Mouse (Mus musculus) heart, embryonic 10.5 days (tissue): ENCODE data around the gene Armc12. TPM values are rescaled to one million over a fixed set of nuclear protein-coding genes. Genes with fewer than 3 reads are reported as not detected.

Experiments
- DNase-seq: peaks from one replicate; pipeline ENCODE4 v3.0.0-alpha.2; 2017; ENCODE audit warnings: low spot score
- H3K27ac ChIP-seq: fragments of 300-500 bp; sonication (generic); 2 replicates; pipeline ENCODE4 v1.5.1; 2016; ENCODE audit warnings: mild to moderate bottlenecking
- H3K27me3 ChIP-seq: fragments of 300-500 bp; sonication (generic); 2 replicates; pipeline ENCODE4 v1.6.1; 2016; ENCODE audit warnings: mild to moderate bottlenecking; ENCODE audit not compliant: poor library complexity, insufficient read depth, severe bottlenecking
- H3K36me3 ChIP-seq: fragments of 300-500 bp; sonication (generic); 2 replicates; pipeline ENCODE4 v1.6.1; 2016; ENCODE audit warnings: mild to moderate bottlenecking, moderate library complexity
- H3K4me1 ChIP-seq: fragments of 300-500 bp; sonication (generic); 2 replicates; pipeline ENCODE4 v1.6.1; 2016; ENCODE audit warnings: mild to moderate bottlenecking
- H3K4me3 ChIP-seq: fragments of 300-500 bp; sonication (generic); 2 replicates; pipeline ENCODE4 v1.5.1; 2016; ENCODE audit warnings: mild to moderate bottlenecking, moderate library complexity
- H3K9me3 ChIP-seq: fragments of 300-500 bp; sonication (generic); 2 replicates; pipeline ENCODE4 v1.6.1; 2016; ENCODE audit warnings: mild to moderate bottlenecking, moderate library complexity
- WGBS: fragments of 180-500 bp; shearing (Covaris S2); methylation state at CpG from one replicate; pipeline ENCODE4 v1.1.7; 2016; 5-methylcytosine and 5-hydroxymethylcytosine counted together
- microRNA-seq: library from miRNA; unstranded; fragments of <30 nt; microRNA quantifications from one replicate; pipeline ENCODE4, GENCODE M21; 2017
- polyA plus RNA-seq: library from polyadenylated mRNA; unstranded; fragments of >200 nt; fragmentation: Nextera tagmentation; extraction: Ambion mirVana; gene quantifications from 2 replicates; pipeline ENCODE4 v1.2.1, GENCODE M21; 2016

Gene Armc12
- polyA plus RNA-seq, 1 experiment from 2014 or later, result 0.10 TPM

DNA sequence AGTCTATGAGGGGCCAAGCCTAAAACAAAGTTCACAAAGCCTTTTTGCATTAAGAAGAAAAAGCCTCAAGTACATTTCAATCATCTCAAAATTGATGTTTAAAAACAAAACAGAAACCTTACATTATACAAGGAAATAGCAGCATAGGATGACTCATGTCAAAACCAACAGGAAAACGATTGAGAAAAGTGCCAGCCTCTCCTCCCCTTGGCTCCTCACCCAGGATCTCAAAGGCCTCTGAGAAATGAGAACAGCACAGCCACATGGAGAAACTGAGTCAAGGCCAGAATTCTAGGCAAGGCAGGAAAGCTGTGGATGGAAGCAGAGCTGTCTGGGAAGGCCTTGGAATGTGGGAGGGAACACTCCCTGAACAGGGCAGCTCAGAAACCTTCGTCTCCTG, 58.0 kb downstream of the Armc12 start:
- WGBS, result 76% methylated on average over 2 of the region's 2 CpGs
- Histone ChIP-seq H3K27me3 (no peaks in the 10 kb centered on the region), H3K4me1 (no peaks in the 10 kb centered on the region), H3K4me3 (no peak overlapping the region), H3K9me3 (no peaks in the 10 kb centered on the region), H3K27ac (no peak overlapping the region), H3K36me3 (peaks cover 66% of the 10 kb centered on the region)
- no peak for DNase-seq

Small RNA genes lying within 50 kb of the gene (microRNA-seq; reads per million reads assigned to microRNA genes)
- gene Gm25195 (not detected), gene Mir6969 (not detected)

Other genes starting within 250 kb of the Armc12 start
- 25.8 and 30.6 TPM in 2 replicates for gene Fance, start 217.3 kb upstream of the Armc12 start, polyA plus RNA-seq
- gene Rpl10a, start 202.3 kb upstream of the Armc12 start, polyA plus RNA-seq, result 345 and 365 TPM in 2 replicates
- 6.3 and 6.5 TPM in 2 replicates for gene Tead3, start 180.0 kb upstream of the Armc12 start, polyA plus RNA-seq
- 5.0 and 5.7 TPM in 2 replicates for gene Tulp1, start 165.6 kb upstream of the Armc12 start, polyA plus RNA-seq
- gene Fkbp5, start 13.3 kb upstream of the Armc12 start, polyA plus RNA-seq, result 16.0 and 21.9 TPM in 2 replicates
- not detected in 2 replicates for gene Clpsl2, start 18.6 kb downstream of the Armc12 start, polyA plus RNA-seq
- gene Clps, start 30.0 kb downstream of the Armc12 start, polyA plus RNA-seq, result 0.46 TPM in 1 of 2 replicates, not detected in the other
- 0.25 and 0.41 TPM in 2 replicates for gene Lhfpl5, start 44.8 kb downstream of the Armc12 start, polyA plus RNA-seq
- 63.7 and 83.2 TPM in 2 replicates for gene Srpk1, start 91.9 kb downstream of the Armc12 start, polyA plus RNA-seq
- gene Slc26a8, start 159.4 kb downstream of the Armc12 start, polyA plus RNA-seq, result 0.15 and 0.34 TPM in 2 replicates
- 34.3 and 48.9 TPM in 2 replicates for gene Mapk14, start 160.5 kb downstream of the Armc12 start, polyA plus RNA-seq
- gene AC170998.1, start 195.3 kb downstream of the Armc12 start, polyA plus RNA-seq, result 2.6 and 3.2 TPM in 2 replicates
- gene Mapk13, start 238.5 kb downstream of the Armc12 start, polyA plus RNA-seq, result 5.3 and 13.6 TPM in 2 replicates